Mouse (Mus musculus): Measurements from ENCODE around the gene Pole.

- no peak for TF ChIP-seq TCF12 (IDR thresholded peaks at IDR 0.05; ENCODE audit: low read depth, low read length)
- no peak for TF ChIP-seq CTCF (conservative IDR thresholded peaks at IDR 0.05 in 1 of 2, IDR thresholded peaks at IDR 0.05 in 1 of 2; ENCODE audit: low read depth in 2 of 2, low read length in 2 of 2)
- no peak for TF ChIP-seq GABPA (IDR thresholded peaks at IDR 0.05; ENCODE audit: insufficient replicate concordance, low read depth, low read length)
- TF ChIP-seq POLR2A (IDR thresholded peaks at IDR 0.05; ENCODE audit: low read depth, low read length) = no peak
- TF ChIP-seq RCOR1 (conservative IDR thresholded peaks at IDR 0.05; ENCODE audit: low read depth, low read length) = no peak
- no peak for TF ChIP-seq POLR2AphosphoS2 (IDR thresholded peaks at IDR 0.05; ENCODE audit: low read depth, low read length)
- no peak for TF ChIP-seq EP300 (IDR thresholded peaks at IDR 0.05; ENCODE audit: low read length)
- TF ChIP-seq ZNF384 (IDR thresholded peaks at IDR 0.05; ENCODE audit: low read depth, low read length) = no peak
- no peak for TF ChIP-seq KAT2A (IDR thresholded peaks at IDR 0.05; ENCODE audit: insufficient replicate concordance, low read length)
- TF ChIP-seq MAFK (IDR thresholded peaks at IDR 0.05; ENCODE audit: insufficient replicate concordance, low read length) = no peak
- no peak for TF ChIP-seq ZKSCAN1 (IDR thresholded peaks at IDR 0.05; ENCODE audit: borderline replicate concordance, low read depth, low read length)
These were observed 44.4 kb downstream of the Pole start for GRCm38 (mm10) chr5:110330508-110330907.

All from CH12.LX (cell line).